Mouse (Mus musculus) ES-Bruce4 (cell line): ENCODE measurements around the gene Zfp740.

ENCODE experiments used
- CTCF ChIP-seq: IDR thresholded peaks from one replicate; pipeline ENCODE4 v1.8.1; 2011; ENCODE audit warnings: low read depth, low read length
- EP300 ChIP-seq: IDR thresholded peaks from 2 replicates; pipeline ENCODE4 v1.6.1; 2011; ENCODE audit warnings: low read depth, low read length; ENCODE audit not compliant: insufficient read depth

GRCm38 (mm10) chr15:102245461-102245881 is 42.4 kb downstream of the Zfp740 start:
- no peak for TF ChIP-seq CTCF
- no peak for TF ChIP-seq EP300
